Mouse (Mus musculus) lung, postnatal 10 days (tissue): ENCODE measurements around the gene Ankrd11.

ENCODE experiments used
- DNase-seq: peaks from one replicate; pipeline ENCODE4 v3.0.0; 2021

The Ankrd11 gene

GRCm38 (mm10) chr8:122836696-122837095 lies 205.4 kb downstream of the Ankrd11 start:
- DNase-seq: no peak

- no peak for DNase-seq
These were observed 205.9 kb downstream of the Ankrd11 start for GRCm38 (mm10) chr8:122836199-122836598.

- DNase-seq: peak; percentile 84
These were observed 207.1 kb downstream of the Ankrd11 start for GRCm38 (mm10) chr8:122834971-122835370.

- DNase-seq: no peak
These were observed 207.7 kb downstream of the Ankrd11 start for GRCm38 (mm10) chr8:122834416-122834815.
